Mouse (Mus musculus) layer of hippocampus, postnatal 14 days (tissue): ENCODE results near the gene Col4a4. TPM values are rescaled to one million over a fixed set of nuclear protein-coding genes. Genes with fewer than 3 reads are reported as not detected.

Experiments
- DNase-seq, 2 experiments: peaks; one replicate each; pipeline ENCODE4 v3.0.0; 2021 to 2022; ENCODE audit warnings: low spot score in 2 of 2, mixed read lengths in 1 of 2
- total RNA-seq, 2 experiments: library from RNA; stranded (reverse); gene quantifications; 2 replicates each; pipeline ENCODE4 v1.2.3; 2021

The Col4a4 gene
- total RNA-seq, 2 experiments from 2014 or later = 0.74 to 1.5 TPM

GRCm38 (mm10) chr1:82476746-82477145, 109.9 kb downstream of the Col4a4 start:
- DNase-seq = no peak

- peak; percentile 36 to 68 for DNase-seq
Observed at GRCm38 (mm10) chr1:82476256-82476655, 110.4 kb downstream of the Col4a4 start.

DNA sequence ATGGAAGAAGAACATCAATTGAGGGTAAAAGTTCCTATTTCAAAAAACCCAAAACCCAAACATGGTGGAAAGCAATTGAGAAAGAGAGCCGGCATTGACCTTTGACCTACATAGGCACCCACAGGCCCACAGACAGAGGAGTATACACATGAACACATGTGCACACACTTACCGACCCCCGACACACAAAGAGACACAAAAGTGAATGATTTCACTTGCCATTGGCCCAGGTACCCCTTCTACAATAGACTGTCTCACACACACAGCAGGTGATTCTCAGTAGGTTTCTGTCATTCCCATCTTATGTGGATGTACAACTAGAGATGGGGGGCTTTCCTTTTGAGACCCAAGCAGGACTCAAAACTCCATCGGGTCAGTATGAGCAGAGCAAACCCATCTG, 110.8 kb downstream of the Col4a4 start:
- no peak for DNase-seq

DNA sequence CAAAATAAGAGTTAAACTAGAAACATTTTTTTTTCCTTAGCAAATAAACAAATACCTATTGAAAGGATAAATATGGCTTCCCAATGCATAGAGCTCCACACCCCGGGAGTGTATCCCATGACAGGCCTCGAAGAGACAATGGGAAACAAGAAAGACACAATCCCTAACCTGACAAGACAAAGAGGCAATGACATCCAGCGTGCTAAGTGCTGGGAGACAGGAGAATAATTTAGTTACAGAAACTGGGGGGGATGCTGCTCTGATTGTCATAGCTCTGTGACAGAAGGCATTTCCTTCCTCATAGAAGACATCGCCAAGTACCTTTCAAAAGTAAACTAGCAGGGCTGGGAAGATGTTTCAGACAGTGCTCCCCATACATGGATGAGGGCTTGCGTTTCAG, 111.4 kb downstream of the Col4a4 start:
- DNase-seq = no peak

GRCm38 (mm10) chr1:82474461-82474961, 112.1 kb downstream of the Col4a4 start:
- DNase-seq = no peak

GRCm38 (mm10) chr1:82473467-82473866, 113.2 kb downstream of the Col4a4 start:
- DNase-seq = no peak

GRCm38 (mm10) chr1:82470516-82471225, 116.0 kb downstream of the Col4a4 start:
- no peak for DNase-seq

- no peak for DNase-seq
Observed at GRCm38 (mm10) chr1:82468872-82469271, 117.8 kb downstream of the Col4a4 start.

GRCm38 (mm10) chr1:82465321-82465853, 121.3 kb downstream of the Col4a4 start:
- no peak for DNase-seq

DNA sequence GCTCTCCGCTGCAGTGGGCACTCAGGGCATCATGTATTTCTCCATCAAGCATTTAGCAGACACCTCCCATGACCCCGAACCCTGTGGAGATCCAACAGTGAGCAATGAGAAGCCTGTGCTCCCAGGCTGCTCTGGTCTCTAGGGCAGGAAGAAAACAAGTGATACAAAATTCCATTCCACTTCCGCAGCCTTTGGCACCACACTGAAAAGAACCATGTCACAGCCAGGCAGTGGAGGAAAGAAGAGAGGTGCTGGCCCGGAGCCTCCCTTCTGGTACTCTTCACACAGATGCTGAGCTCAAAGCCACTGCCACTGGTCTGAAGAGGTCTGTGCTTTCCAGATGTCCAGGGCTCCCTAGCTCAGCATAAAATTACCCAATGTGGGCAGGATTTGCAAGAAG, 125.6 kb downstream of the Col4a4 start:
- DNase-seq = no peak

- DNase-seq = no peak
Observed at GRCm38 (mm10) chr1:82459926-82460325, 126.7 kb downstream of the Col4a4 start.

GRCm38 (mm10) chr1:82459350-82459749, 127.3 kb downstream of the Col4a4 start:
- no peak for DNase-seq

GRCm38 (mm10) chr1:82454031-82454430, 132.6 kb downstream of the Col4a4 start:
- no peak for DNase-seq

DNA sequence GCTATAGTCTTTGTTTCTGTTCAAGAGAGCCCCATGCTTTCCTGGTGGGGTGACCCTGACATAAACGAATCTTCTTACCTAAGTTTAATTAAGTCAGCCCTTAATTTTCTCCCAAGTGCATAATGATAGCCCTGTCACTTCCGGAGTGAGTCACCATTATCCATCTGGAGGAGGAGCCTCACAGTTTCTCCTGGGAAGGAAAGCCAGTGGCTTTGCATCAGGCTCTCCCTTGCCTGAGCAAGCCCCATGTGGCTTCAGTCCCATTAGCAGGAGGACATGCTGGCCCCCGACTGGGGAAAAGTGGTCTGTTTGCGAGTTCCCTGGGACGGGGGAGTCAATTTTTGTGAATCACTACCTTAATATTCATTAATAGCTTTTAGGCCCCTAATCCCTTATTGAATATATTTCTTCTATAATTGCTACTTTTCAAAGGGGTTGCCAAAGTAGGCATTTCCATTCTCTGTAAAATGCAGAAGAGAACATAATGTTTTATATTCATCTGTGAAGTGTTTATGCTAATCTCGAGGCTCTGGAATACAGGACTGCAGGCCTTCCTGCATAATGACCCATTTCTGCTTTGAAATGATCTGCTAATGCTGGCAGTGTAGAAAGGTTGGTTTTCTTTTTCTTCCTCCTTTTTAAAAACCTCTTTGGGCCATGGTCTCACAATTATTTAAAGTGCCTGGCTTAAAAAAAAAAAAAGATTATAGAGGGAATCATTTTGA, 134.6 kb downstream of the Col4a4 start:
- DNase-seq = no peak

GRCm38 (mm10) chr1:82449851-82450250, 136.8 kb downstream of the Col4a4 start:
- no peak for DNase-seq

- DNase-seq = no peak
Observed at GRCm38 (mm10) chr1:82446049-82446448, 140.6 kb downstream of the Col4a4 start.

DNA sequence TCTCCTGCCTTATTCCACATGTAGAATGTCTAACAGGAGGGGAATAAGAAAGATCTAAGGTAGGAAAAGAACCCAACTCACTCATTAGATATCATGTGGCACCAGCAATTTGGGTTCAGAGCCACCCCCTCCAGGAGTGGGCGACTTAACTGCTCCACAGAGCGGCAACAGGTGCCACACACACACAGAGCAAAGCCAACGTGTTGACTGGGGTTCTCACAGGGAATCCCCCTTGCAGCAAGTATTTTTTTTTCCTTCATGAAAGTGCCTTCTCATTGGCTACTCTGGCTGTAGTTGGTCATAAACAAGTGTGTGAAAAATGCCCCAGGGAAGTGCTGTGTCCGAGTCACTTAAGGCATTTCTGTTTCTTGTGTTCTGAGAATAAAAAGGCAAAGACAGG, 143.1 kb downstream of the Col4a4 start:
- DNase-seq = no peak

- no peak for DNase-seq
Observed at GRCm38 (mm10) chr1:82440123-82440522, 146.5 kb downstream of the Col4a4 start.

DNA sequence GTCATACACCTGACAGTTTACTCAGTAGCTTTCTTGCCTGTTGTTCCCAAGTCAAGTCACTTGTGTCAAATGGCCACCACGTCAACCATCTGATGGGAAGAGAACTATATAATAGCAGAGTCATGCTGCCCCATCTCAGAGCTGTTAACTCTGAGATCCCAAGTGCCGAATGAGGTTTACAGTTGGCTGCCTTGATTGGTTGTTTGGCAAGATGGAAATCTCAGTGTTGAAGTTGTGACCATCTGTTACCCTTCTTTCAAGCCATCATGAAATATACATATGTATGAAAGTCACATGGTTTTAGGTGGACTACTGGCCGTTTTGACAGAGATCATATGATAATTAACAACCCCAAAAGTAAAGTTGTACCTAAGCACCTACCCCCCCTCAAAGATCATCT, 149.4 kb downstream of the Col4a4 start:
- no peak for DNase-seq

GRCm38 (mm10) chr1:82433649-82434005, 153.0 kb downstream of the Col4a4 start:
- DNase-seq = no peak

GRCm38 (mm10) chr1:82432919-82433648, 153.6 kb downstream of the Col4a4 start:
- peak; percentile 75 to 89 for DNase-seq

GRCm38 (mm10) chr1:82429061-82429460, 157.6 kb downstream of the Col4a4 start:
- no peak for DNase-seq
